39 mouse cellular contexts compared by ENCODE assay signal in genomic region chr8:3862736-3863135, GRCm38 (mm10). TPM values are rescaled to one million over a fixed set of nuclear protein-coding genes. Genes with fewer than 3 reads are reported as not detected.
"Had no signal": no experiment of that assay in that cellular context is flagged by ENCODE, and none has a peak within 500 bp of the region (broad histone marks: within the 10 kb centered on the region; RNA-seq: fewer than 3 reads in every experiment).

No protein-coding gene starts in this region.

RNA-seq across cellular contexts. Expression of gene Cd209e, which starts 8.6 kb away (rescaled TPM):
- total RNA-seq: left cerebral cortex, postnatal 10 days; left cerebral cortex, postnatal 14 days; left cerebral cortex, postnatal 25 days; left cerebral cortex, postnatal 36 days; left cerebral cortex, postnatal 4 days; liver, adult 2 months; megakaryocyte progenitor cell, adult 5-6 weeks; megakaryocyte-erythroid progenitor cell, adult 5-6 weeks; midbrain, postnatal 0 days; monocyte, adult 5-6 weeks had no signal
- polyA plus RNA-seq: limb, embryonic 10.5 days; limb, embryonic 11.5 days; limb, embryonic 12.5 days; limb, embryonic 13.5 days; limb, embryonic 14.5 days; limb, embryonic 15.5 days; liver, adult 2 months; liver, embryonic 11.5 days; liver, embryonic 12.5 days; liver, embryonic 13.5 days; liver, embryonic 14.5 days; liver, embryonic 15.5 days; liver, embryonic 16.5 days; lung, adult 2 months; lung, embryonic 14.5 days; lung, embryonic 15.5 days; lung, embryonic 16.5 days; lung, postnatal 0 days; macrophage; midbrain, embryonic 10.5 days; midbrain, embryonic 11.5 days; midbrain, embryonic 12.5 days; midbrain, embryonic 13.5 days; midbrain, embryonic 14.5 days; midbrain, embryonic 15.5 days; midbrain, embryonic 16.5 days; midbrain, postnatal 0 days; myocyte; neural tube, embryonic 11.5 days; neural tube, embryonic 12.5 days had no signal

RNA-seq across cellular contexts. Expression of gene Cd209d, which starts 15.6 kb away (rescaled TPM):
- total RNA-seq: left cerebral cortex, postnatal 10 days; left cerebral cortex, postnatal 14 days; left cerebral cortex, postnatal 25 days; left cerebral cortex, postnatal 36 days; left cerebral cortex, postnatal 4 days; liver, adult 2 months; megakaryocyte progenitor cell, adult 5-6 weeks; megakaryocyte-erythroid progenitor cell, adult 5-6 weeks; midbrain, postnatal 0 days; monocyte, adult 5-6 weeks had no signal
- polyA plus RNA-seq: limb, embryonic 10.5 days; limb, embryonic 11.5 days; limb, embryonic 12.5 days; limb, embryonic 13.5 days; limb, embryonic 14.5 days; limb, embryonic 15.5 days; liver, adult 2 months; liver, embryonic 11.5 days; liver, embryonic 12.5 days; liver, embryonic 13.5 days; liver, embryonic 14.5 days; liver, embryonic 15.5 days; liver, embryonic 16.5 days; liver, postnatal 0 days; lung, embryonic 14.5 days; lung, embryonic 15.5 days; lung, embryonic 16.5 days; lung, postnatal 0 days; macrophage; midbrain, embryonic 10.5 days; midbrain, embryonic 11.5 days; midbrain, embryonic 12.5 days; midbrain, embryonic 13.5 days; midbrain, embryonic 14.5 days; midbrain, embryonic 15.5 days; midbrain, embryonic 16.5 days; midbrain, postnatal 0 days; myocyte; neural tube, embryonic 11.5 days; neural tube, embryonic 12.5 days had no signal
